ENCODE assay signal across 10 mouse cellular contexts in the genomic region with DNA sequence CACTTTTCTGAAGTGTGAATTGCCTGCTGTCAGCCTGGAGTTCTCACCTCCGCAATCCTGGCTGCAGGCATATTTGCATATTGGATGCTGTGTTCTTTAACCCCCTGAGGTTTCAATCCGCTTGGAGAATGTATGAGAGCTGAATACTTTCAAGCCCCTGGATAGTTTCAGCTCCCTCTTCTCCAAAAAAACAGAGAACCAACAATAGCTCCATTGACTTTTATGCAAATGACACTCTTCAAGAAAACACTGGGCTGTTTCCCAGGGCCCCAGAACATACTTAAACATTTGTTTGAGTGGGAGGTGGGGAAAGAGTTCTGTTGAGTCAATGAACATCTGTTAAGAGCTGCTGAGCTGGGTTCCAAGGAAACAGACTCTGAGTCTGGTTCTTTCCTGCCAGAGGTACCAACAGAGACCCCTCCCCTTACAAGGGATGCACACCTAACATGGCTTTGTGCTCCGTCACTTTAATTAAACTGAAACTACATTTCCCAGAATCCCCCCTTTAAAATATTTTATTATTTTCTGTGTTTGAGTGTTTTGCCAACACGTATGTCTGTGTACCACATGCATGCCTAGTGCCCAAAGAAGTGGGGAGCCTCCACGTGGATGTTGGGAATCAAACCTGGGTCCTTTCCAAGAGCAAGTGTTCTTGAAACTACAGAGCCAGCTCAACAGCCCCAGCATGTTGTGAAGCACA. TPM values are rescaled to one million over a fixed set of nuclear protein-coding genes. Genes with fewer than 3 reads are reported as not detected.
DNase-seq lines count a peak whose midpoint lies in the region; ATAC-seq and TF ChIP-seq lines count a peak whose summit lies in the region.
"Had no signal": no experiment of that assay in that cellular context is flagged by ENCODE, and none has a peak within 500 bp of the region (broad histone marks: within the 10 kb centered on the region; RNA-seq: fewer than 3 reads in every experiment).

No protein-coding gene starts in this region.

- no peak for TF ChIP-seq POLR2A in brain, embryonic 14.5 days (IDR thresholded peaks at IDR 0.05; ENCODE audit: borderline replicate concordance, extremely low read depth, insufficient read depth, insufficient read length, poor library complexity, severe bottlenecking)

- ATAC-seq in hindbrain, embryonic 13.5 days (ENCODE audit: low FRiP score), result peak; percentile 74
- ATAC-seq in midbrain, embryonic 11.5 days (ENCODE audit: low FRiP score), result peak; percentile 74
- no peak for ATAC-seq in erythroblast, adult 5-6 weeks (replicated peaks; ENCODE audit: low FRiP score, poor library complexity, severe bottlenecking)

- H3K9me3 ChIP-seq in hindbrain, embryonic 13.5 days, result no peaks in the 10 kb centered on the region
- no peaks in the 10 kb centered on the region for H3K9me3 ChIP-seq in midbrain, embryonic 11.5 days (ENCODE audit: control insufficient read depth, low read length)

- H3K27me3 ChIP-seq in hindbrain, embryonic 13.5 days, result no peaks in the 10 kb centered on the region
- H3K27me3 ChIP-seq in midbrain, embryonic 11.5 days (ENCODE audit: control insufficient read depth, insufficient read depth, low read length), result no peaks in the 10 kb centered on the region

- no peak overlapping the region for H3K4me2 ChIP-seq in hindbrain, embryonic 13.5 days
- no peak overlapping the region for H3K4me2 ChIP-seq in midbrain, embryonic 11.5 days
- H3K4me2 ChIP-seq: heart, embryonic 11.5 days had no signal

- no peak for DNase-seq in gastrocnemius, adult 2 months
- DNase-seq in gastrocnemius, postnatal 4 days (ENCODE audit: low spot score in 2 of 2), result no peak
- DNase-seq in brain, embryonic 14.5 days (ENCODE audit: low read depth), result peak; percentile 96
- peak; percentile 88 for DNase-seq in midbrain, embryonic 11.5 days (ENCODE audit: low spot score, missing footprints)
- DNase-seq in cerebellum, adult 9-10 months, result no peak
- DNase-seq in kidney, postnatal 10 days, result no peak

- H3K36me3 ChIP-seq in hindbrain, embryonic 13.5 days, result no peaks in the 10 kb centered on the region
- no peaks in the 10 kb centered on the region for H3K36me3 ChIP-seq in midbrain, embryonic 11.5 days (ENCODE audit: control insufficient read depth, insufficient read depth, low read length)

- intact Hi-C loops in gastrocnemius, adult 2 months (cut with DNase I), result no loop called here

- peak overlapping the region; percentile 20; the same call in 1 of the 2 replicates for H3K27ac ChIP-seq in gastrocnemius, adult 2 months
- H3K27ac ChIP-seq in hindbrain, embryonic 13.5 days, result peak overlapping the region; percentile 70
- peak overlapping the region; percentile 55 for H3K27ac ChIP-seq in midbrain, embryonic 11.5 days (ENCODE audit: low read depth, low read length)

- 29% methylated on average over 5 of the region's 5 CpGs for WGBS in hindbrain, embryonic 13.5 days
- WGBS in midbrain, embryonic 11.5 days, result 26% methylated on average over 5 of the region's 5 CpGs

- peak overlapping the region; percentile 8; the same call in 1 of the 2 replicates for H3K9ac ChIP-seq in hindbrain, embryonic 13.5 days
- no peak overlapping the region for H3K9ac ChIP-seq in midbrain, embryonic 11.5 days (ENCODE audit: low read length)

- no peak for TF ChIP-seq CTCF in gastrocnemius, adult 2 months (IDR thresholded peaks at IDR 0.05)
- no peak for TF ChIP-seq CTCF in brain, embryonic 14.5 days (IDR thresholded peaks at IDR 0.05; ENCODE audit: borderline replicate concordance, extremely low read depth, insufficient read depth, insufficient read length)

- H3K4me1 ChIP-seq in hindbrain, embryonic 13.5 days (replicated peaks), result peaks cover 26% of the 10 kb centered on the region
- peaks cover 14% of the 10 kb centered on the region for H3K4me1 ChIP-seq in midbrain, embryonic 11.5 days (ENCODE audit: control insufficient read depth, insufficient read depth, low read length)

- no peak overlapping the region for H3K4me3 ChIP-seq in gastrocnemius, adult 2 months
- H3K4me3 ChIP-seq in hindbrain, embryonic 13.5 days, result no peak overlapping the region
- no peak overlapping the region for H3K4me3 ChIP-seq in midbrain, embryonic 11.5 days (ENCODE audit: low read depth, low read length)

RNA-seq across cellular contexts. Expression of a gene that starts 5.9 kb away (rescaled TPM):
- total RNA-seq in gastrocnemius, adult 2 months (2021), result 10 to 100 TPM; 22.7 to 27.6 TPM
- total RNA-seq in gastrocnemius, postnatal 4 days (2021), result 10 to 100 TPM; 29.3 to 30.2 TPM
- 37.8 and 41.5 TPM in 2 replicates for polyA plus RNA-seq in brain, embryonic 14.5 days (2012; rRNA removed)
- 58.0 and 60.4 TPM in 2 replicates for polyA plus RNA-seq in hindbrain, embryonic 13.5 days (2015; fragmentation: Nextera tagmentation; extraction: Ambion mirVana)
- polyA plus RNA-seq in midbrain, embryonic 11.5 days (2014; fragmentation: Nextera tagmentation; extraction: Ambion mirVana), result 70.2 and 70.3 TPM in 2 replicates
- 15.4 TPM in 1 of 2 replicates, not detected in the other for total RNA-seq in erythroblast, adult 5-6 weeks (2015; ENCODE audit: low replicate concordance)
- total RNA-seq in erythroblast, adult 5-6 weeks (2017; ENCODE audit: low replicate concordance), result 6.6 and 9.9 TPM in 2 replicates

RNA-seq across cellular contexts. Expression of a gene that starts 6.1 kb away (rescaled TPM):
- under 1 TPM; 0.31 to 0.33 TPM for total RNA-seq in gastrocnemius, adult 2 months (2021)
- 1 to 10 TPM; 5.3 to 5.4 TPM for total RNA-seq in gastrocnemius, postnatal 4 days (2021)
- 4.2 TPM in 2 replicates for polyA plus RNA-seq in brain, embryonic 14.5 days (2012; rRNA removed)
- polyA plus RNA-seq in hindbrain, embryonic 13.5 days (2015; fragmentation: Nextera tagmentation; extraction: Ambion mirVana), result 4.6 and 5.1 TPM in 2 replicates
- 9.6 and 9.9 TPM in 2 replicates for polyA plus RNA-seq in midbrain, embryonic 11.5 days (2014; fragmentation: Nextera tagmentation; extraction: Ambion mirVana)
- total RNA-seq in erythroblast, adult 5-6 weeks (2015; ENCODE audit: low replicate concordance), result 3.5 and 14.2 TPM in 2 replicates
- 26.0 and 32.5 TPM in 2 replicates for total RNA-seq in erythroblast, adult 5-6 weeks (2017; ENCODE audit: low replicate concordance)

RNA-seq across cellular contexts. Expression of a gene that starts 32.0 kb away (rescaled TPM):
- total RNA-seq in gastrocnemius, adult 2 months (2021), result 10 to 100 TPM; 75.0 to 87.5 TPM
- 10 to 100 TPM; 78.4 to 90.4 TPM for total RNA-seq in gastrocnemius, postnatal 4 days (2021)
- 4.0 and 8.3 TPM in 2 replicates for polyA plus RNA-seq in brain, embryonic 14.5 days (2012; rRNA removed)
- 7.0 TPM in 2 replicates for polyA plus RNA-seq in hindbrain, embryonic 13.5 days (2015; fragmentation: Nextera tagmentation; extraction: Ambion mirVana)
- polyA plus RNA-seq in midbrain, embryonic 11.5 days (2014; fragmentation: Nextera tagmentation; extraction: Ambion mirVana), result 6.9 and 7.6 TPM in 2 replicates
- not detected in 2 replicates for total RNA-seq in erythroblast, adult 5-6 weeks (2015; ENCODE audit: low replicate concordance)
- not detected in 2 replicates for total RNA-seq in erythroblast, adult 5-6 weeks (2017; ENCODE audit: low replicate concordance)

RNA-seq across cellular contexts. Expression of a gene that starts 46.3 kb away (rescaled TPM):
- total RNA-seq in gastrocnemius, adult 2 months (2021), result under 1 TPM in 1 of 2 experiments, not detected in 1; 0.67 TPM
- under 1 TPM; 0.42 to 0.54 TPM for total RNA-seq in gastrocnemius, postnatal 4 days (2021)
- polyA plus RNA-seq in brain, embryonic 14.5 days (2012; rRNA removed), result 8.3 and 10.3 TPM in 2 replicates
- polyA plus RNA-seq in hindbrain, embryonic 13.5 days (2015; fragmentation: Nextera tagmentation; extraction: Ambion mirVana), result 9.8 and 17.9 TPM in 2 replicates
- polyA plus RNA-seq in midbrain, embryonic 11.5 days (2014; fragmentation: Nextera tagmentation; extraction: Ambion mirVana), result 3.6 and 4.6 TPM in 2 replicates
- total RNA-seq in erythroblast, adult 5-6 weeks (2015; ENCODE audit: low replicate concordance), result not detected in 2 replicates
- not detected in 2 replicates for total RNA-seq in erythroblast, adult 5-6 weeks (2017; ENCODE audit: low replicate concordance)
- total RNA-seq: liver, adult 2 months had no signal
- polyA plus RNA-seq: heart, embryonic 11.5 days; liver, adult 2 months had no signal

Comparison
In these comparisons a context has a peak if more than half of its experiments do, and no peak if none do; other contexts are left out.
1. DNase-seq: peak in brain, embryonic 14.5 days (single experiment) and midbrain, embryonic 11.5 days (single experiment); none in gastrocnemius, adult 2 months (single experiment), gastrocnemius, postnatal 4 days (0 of 2), cerebellum, adult 9-10 months (single experiment) and kidney, postnatal 10 days (single experiment).
2. H3K27ac ChIP-seq: peak in every context shown above with its lines; median percentile 70 in hindbrain, embryonic 13.5 days; 55 in midbrain, embryonic 11.5 days; 20 in gastrocnemius, adult 2 months.
3. RNA of a gene that starts 32.0 kb away (total RNA-seq): 78.4 to 90.4 TPM in gastrocnemius, postnatal 4 days and 75.0 to 87.5 TPM in gastrocnemius, adult 2 months; not detected in erythroblast, adult 5-6 weeks; every median in the first group is over 10 times any median in the second.